Mouse (Mus musculus): ENCODE measurements at regions not wholly inside any gene's neighbourhood (a gene's known extent, or its start where the extent isn't known, plus 50 kb on each side); places are given as distances from the start of the nearest gene placed in this dataset.

- TF ChIP-seq CTCF (IDR thresholded peaks at IDR 0.05; ENCODE audit: insufficient read depth, low read length) (no peak), POLR2A (IDR thresholded peaks at IDR 0.05; ENCODE audit: borderline replicate concordance, extremely low read depth, low read depth, low read length) (no peak)
Observed at GRCm38 (mm10) chr10:120553097-120553453, 76.8 kb upstream of the Hmga2 start.

All from lung, adult 2 months (tissue).